Mouse (Mus musculus) MN1 (cell line): Measurements from ENCODE around the gene Cplane1.
"Not testable (repeated sequence)": the region's sequence is repeated elsewhere in the genome, so short reads cannot be mapped to it uniquely, and the experiment has no call there.

Source experiments
- DNase-seq: peaks from one replicate; pipeline ENCODE4 v3.0.0-alpha.2; 2016; ENCODE audit warnings: low spot score

Gene Cplane1

GRCm38 (mm10) chr15:8168591-8169265, at the start of gene Cplane1:
TSS of gene Cplane1 (plus strand) at chr15:8169106.
- DNase-seq, result peak; percentile 98

GRCm38 (mm10) chr15:8129281-8129680, 39.6 kb upstream of the Cplane1 start:
- DNase-seq, result no peak

DNA sequence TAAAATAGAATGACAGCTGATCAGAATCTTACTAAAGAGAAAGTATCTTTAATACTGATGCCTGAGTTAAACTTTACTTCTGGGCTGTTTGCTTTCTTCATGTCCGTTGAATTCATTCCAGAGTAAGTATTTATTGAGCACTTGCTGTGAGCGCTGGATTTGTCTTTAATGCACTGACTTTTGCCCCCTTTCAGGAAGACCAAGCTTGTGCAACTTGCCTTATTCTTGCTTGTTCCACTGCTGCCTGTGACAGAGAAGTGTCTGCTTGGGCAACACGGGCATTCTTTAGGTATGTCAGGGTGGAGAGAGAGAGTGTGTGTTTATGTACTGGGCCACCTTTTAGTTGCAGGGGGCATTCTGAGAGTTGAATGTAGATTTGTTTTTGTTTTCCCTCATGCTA, 37.6 kb upstream of the Cplane1 start:
- no peak for DNase-seq

DNA sequence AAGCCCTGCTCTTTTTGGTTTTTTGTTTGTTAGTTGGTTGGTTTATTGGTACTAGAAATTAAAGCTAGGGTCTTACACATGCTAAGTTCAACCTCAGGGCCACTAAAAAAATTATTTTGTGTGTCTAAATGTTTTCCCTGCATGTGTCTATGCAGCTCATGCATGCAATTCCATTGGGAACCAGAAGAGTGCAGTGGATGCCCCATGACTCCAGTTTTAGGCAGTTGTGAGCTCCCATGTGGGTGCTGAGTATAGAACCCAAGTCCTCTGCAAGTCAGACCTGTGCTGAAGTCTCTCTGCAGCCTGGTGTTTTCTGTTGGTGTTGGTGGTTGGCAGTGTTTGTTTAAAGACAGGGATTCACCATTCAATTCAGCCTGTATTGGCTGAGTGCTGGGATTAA, 37.1 kb upstream of the Cplane1 start:
- DNase-seq, result no peak

DNA sequence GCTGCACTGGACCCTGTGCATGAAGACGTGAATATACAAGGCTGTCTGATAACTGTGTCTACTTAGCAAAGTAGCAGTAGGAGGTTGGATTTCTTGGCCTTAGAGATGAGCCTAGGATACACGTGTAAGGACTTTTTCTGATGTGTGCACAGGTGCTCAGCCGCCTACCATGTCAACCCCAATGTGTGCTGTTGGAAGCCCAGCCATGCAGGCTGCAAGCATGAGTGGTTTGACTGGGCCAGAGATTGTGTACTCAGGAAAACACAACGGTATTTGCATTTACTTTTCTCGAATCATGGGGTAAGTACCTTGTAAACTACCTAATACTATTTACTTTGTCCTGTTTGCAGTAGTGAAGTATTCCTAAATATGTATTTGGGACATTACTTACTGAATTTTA, 33.3 kb upstream of the Cplane1 start:
- DNase-seq, result no peak

- no peak for DNase-seq
Observed at GRCm38 (mm10) chr15:8161841-8162240, 7.1 kb upstream of the Cplane1 start.

- DNase-seq, result peak; percentile 67
Observed at GRCm38 (mm10) chr15:8169266-8169746, 400 bp downstream of the Cplane1 start.

DNA sequence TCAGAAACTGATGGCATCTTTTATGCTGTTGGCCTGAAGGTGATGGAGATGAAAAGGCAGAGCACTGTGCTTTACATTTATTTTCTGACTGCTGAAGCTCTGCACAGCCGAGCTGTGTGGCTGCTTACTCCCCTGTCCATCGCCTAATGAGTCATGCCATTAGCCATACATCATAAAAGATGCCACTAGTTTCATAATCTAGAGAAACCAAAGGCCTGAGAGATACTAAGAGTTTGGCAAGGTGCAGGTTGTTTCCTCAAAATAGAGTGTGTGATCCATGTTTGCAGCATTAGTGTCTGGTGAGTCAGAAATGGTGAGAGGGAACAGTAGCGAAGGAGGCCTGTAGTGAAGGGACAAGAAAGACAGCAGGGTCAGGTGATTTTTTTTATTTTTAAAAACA, 20.7 kb downstream of the Cplane1 start:
- no peak for DNase-seq

DNA sequence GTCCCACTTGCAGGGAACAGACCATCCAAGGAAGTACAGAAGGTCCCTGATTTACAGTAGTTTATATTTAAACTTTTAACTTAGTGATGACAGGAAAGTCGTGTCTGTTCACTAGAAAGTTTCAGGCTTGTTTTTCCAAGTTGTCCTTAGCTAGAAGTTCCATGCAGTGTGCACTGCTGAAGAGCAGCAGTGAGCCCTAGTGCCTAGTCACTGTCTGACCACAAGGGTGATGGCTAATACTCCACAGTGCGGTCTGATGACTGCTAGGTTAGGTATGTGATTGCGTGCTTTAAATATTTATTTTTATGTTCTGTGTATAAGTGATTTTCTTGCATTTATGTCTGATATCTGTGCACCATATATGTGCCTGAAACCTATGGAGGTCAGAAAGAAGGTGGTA, 21.5 kb downstream of the Cplane1 start:
- no peak for DNase-seq

DNA sequence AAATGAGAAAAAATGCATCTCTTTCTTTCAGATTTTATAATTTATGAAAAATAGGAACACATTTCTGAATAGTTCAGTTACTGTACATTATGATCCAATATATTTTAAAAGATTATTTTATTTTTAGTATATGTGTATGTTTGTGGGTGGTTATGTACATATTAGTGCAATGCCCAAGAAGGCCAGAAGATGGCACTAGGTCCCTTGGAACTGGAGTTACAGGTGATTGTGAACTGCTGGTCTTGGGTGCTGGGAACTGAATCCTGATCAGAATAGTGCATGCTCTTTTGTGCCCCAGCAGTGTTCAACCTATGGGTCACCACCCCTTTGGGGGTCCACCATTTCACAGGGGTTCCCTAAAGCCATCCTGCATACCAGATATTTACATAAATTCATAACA, 31.4 kb downstream of the Cplane1 start:
- DNase-seq, result no peak

- no peak for DNase-seq
Observed at GRCm38 (mm10) chr15:8208362-8208761, 39.5 kb downstream of the Cplane1 start.

DNA sequence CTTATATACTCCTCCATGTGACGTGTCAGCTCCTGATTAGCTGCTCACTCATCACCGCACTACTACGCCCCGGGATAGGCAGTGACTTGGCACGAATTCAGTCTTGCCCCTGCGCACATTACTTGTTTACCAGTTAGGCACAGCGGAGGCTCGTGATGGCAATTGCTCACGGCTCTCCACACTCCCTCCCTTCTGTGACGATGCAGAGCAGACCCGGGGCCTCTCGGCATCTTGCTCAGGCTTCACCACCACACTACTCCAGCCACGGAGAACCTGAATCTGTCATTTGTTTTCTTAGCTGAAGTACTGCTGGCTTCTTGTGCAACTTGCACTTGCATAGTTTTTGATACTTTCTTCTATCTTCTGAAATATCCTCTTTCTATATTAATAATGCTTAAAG, 45.9 kb downstream of the Cplane1 start:
- DNase-seq, result no peak

DNA sequence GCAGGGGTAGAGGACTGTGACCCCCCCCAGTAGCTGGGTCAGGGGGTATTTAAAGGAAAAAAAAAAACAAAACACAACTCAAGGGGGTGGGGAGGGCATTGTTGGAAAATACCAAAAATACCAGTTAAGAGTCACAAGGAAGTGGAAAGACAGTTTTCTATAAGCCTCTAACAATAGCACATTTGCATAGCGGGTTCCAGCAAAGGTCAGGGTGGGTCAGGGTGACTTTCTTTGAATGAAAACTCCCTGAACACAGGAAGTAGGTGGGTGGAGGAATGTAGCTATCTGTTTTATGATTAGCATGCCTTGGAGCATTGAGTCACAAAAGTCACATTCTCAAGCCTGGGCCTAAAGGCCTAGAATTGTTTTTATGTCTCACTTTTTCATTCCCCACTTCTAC, 65.3 kb downstream of the Cplane1 start:
- DNase-seq, result not testable (repeated sequence)

DNA sequence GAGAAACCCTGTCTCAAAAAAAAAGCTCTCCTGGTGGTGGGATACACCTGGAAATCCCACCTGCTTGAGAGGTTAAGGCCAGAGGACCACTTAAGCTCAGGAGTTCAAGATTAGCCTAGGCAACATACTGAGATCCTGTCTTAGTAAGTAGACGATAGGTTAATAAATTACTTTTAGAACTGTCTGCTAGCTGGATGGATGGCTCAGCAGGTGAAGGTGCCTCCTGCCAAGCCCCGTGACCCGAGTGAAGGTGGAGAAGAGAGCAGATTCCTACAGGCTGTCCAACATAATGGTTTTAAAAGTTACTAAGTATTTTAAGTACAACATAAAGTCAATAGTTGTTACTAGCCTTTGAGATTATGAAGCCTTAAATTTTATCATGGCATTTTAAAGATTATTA, 97.0 kb downstream of the Cplane1 start:
- DNase-seq, result no peak

- no peak for DNase-seq
Observed at GRCm38 (mm10) chr15:8267211-8267610, 98.3 kb downstream of the Cplane1 start.

DNA sequence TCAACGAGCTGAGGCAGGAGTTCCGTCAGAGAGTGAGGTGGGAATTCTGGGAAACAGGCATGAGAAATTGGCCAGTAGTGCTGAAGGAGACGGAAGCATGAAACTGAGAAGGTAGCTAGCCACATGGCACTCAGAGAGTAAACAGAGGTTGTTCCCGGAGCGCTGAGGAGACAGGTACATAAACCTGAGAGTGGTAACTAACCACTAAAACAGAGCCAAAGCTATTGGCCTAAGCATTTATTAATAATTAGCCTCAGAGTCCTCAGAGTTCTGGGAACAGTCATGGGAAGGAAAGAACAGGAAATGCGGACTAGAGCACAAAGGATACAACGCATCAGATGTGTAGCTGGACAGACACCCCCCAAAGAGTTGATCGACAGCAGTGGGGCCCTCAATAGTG, 99.3 kb downstream of the Cplane1 start:
- no peak for DNase-seq

GRCm38 (mm10) chr15:8271952-8272351, 103.0 kb downstream of the Cplane1 start:
- no peak for DNase-seq

GRCm38 (mm10) chr15:8277916-8278315, 109.0 kb downstream of the Cplane1 start:
- DNase-seq, result not testable (repeated sequence)

DNA sequence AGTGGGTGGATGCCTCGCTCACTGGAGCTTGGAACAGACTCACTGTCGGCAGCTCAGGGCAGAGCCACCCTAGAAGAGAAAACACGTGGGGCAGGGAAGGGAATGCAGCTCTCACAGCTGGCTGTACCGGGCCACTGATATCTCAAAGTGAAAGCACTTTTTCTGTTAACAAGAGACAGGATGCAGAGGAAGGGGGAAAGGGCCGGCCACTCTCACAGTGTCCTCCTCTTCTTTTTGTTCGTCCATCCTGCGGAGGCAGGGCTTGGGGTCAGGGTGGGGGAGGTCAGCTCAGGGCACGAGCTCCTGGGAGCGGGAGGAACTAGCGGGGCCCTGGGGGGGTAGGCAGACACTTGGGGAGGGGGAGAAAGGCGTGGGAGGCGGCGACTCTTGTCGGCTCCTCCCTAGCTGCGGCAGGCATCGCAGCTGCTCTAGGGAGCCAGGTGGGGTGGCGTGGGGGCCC, 110.4 kb downstream of the Cplane1 start:
- peak; percentile 38 for DNase-seq

GRCm38 (mm10) chr15:8279929-8280610, 111.2 kb downstream of the Cplane1 start:
- peak; percentile 83 for DNase-seq

DNA sequence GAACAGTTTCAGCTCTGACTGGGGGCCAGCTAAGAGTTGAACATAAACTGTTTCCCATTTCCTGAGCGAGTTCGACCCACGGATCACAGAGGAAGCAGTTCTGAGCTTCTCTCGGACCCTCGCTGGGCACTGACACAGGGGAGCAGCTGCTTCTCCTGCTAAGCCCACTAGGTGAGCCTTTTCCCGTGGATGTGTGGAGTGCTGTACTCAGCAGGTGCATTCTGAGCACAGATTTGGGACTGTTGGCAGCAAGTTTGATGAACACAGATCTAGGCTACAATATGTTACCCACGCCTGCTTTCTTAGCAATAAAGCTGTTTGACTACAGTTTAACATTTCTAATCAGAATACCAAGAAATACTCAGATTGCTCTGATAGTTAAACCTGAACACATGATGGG, 112.8 kb downstream of the Cplane1 start:
- no peak for DNase-seq

GRCm38 (mm10) chr15:8282155-8282554, 113.2 kb downstream of the Cplane1 start:
- DNase-seq, result no peak

DNA sequence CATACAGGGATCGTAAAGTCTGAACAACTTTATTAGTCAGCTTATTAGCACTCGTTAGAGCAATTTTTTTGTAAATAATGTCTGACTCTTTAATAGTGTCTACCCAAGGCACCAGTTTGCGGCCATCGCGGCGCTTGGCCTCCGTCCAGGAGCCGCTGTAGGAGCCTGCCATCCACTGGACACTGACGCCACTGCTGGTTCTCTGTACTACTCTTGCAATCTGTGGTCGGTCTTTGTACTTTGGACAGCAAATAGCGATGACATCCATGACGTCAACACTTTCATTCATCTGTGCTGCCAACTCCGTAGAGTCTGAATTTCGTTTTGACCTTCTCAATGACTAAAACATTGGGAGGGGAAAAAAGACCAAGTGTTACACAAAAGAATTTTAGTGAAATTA, 122.3 kb downstream of the Cplane1 start:
- DNase-seq, result no peak

GRCm38 (mm10) chr15:8294150-8294549, 125.2 kb downstream of the Cplane1 start:
- no peak for DNase-seq
